Mouse (Mus musculus): ENCODE results near the gene Zfp819. TPM values are rescaled to one million over a fixed set of nuclear protein-coding genes. Genes with fewer than 3 reads are reported as not detected.
A peak's percentile ranks its signal among the peaks of the same experiment; 100 is the strongest.

Gene Zfp819
- 0.33 and 0.43 TPM in 2 replicates for polyA plus RNA-seq (2015; fragmentation: Nextera tagmentation; extraction: Ambion mirVana)

GRCm38 (mm10) chr7:43606896-43607742 lies at the start of gene Zfp819:
Gene Zfp819 (plus strand): TSS chr7:43607169.
- 11% methylated on average over 41 of the region's 41 CpGs for WGBS
- Histone ChIP-seq H3K4me3 (peak within 1 kb of the TSS; percentile 46), H3K27me3 (replicated peaks) (0 out of 2 replicates have a peak, but pooled peaks cover 3% of the 10 kb centered on the region), H3K27ac (no peak within 1 kb of the TSS), H3K9me3 (no peaks in the 10 kb centered on the region), H3K4me2 (peak within 1 kb of the TSS; percentile 89), H3K9ac (peak within 1 kb of the TSS; percentile 31), H3K4me1 (peaks cover 11% of the 10 kb centered on the region), H3K36me3 (replicated peaks) (no peaks in the 10 kb centered on the region)
- peak; percentile 93 for ATAC-seq (replicated peaks)

- H3K4me2 ChIP-seq, result peak within 1 kb of the TSS; percentile 63
- peak within 1 kb of the TSS; percentile 83 for H3K27ac ChIP-seq
- under 1% methylated on average over 27 of the region's 27 CpGs for WGBS
- H3K27me3 ChIP-seq (replicated peaks), result no peaks in the 10 kb centered on the region
- ATAC-seq (replicated peaks), result peak; percentile 95
- peak within 1 kb of the TSS; percentile 58 for H3K4me3 ChIP-seq
- H3K9ac ChIP-seq, result peak within 1 kb of the TSS; percentile 53
- H3K36me3 ChIP-seq (replicated peaks), result peaks cover 10% of the 10 kb centered on the region
- peaks cover 19% of the 10 kb centered on the region for H3K4me1 ChIP-seq
- no peaks in the 10 kb centered on the region for H3K9me3 ChIP-seq
These were observed 44.8 kb upstream of the Zfp819 start, which contains the start of gene Zfp658 for GRCm38 (mm10) chr7:43562006-43562633. Gene Zfp658 (plus strand): TSS chr7:43562256.

- Histone ChIP-seq H3K36me3 (replicated peaks) (peaks cover 16% of the 10 kb centered on the region), H3K27ac (peak overlapping the region; percentile 83), H3K27me3 (replicated peaks) (no peaks in the 10 kb centered on the region), H3K4me1 (peaks cover 19% of the 10 kb centered on the region), H3K9ac (peak overlapping the region; percentile 53), H3K4me3 (peak overlapping the region; percentile 58), H3K9me3 (no peaks in the 10 kb centered on the region), H3K4me2 (peak overlapping the region; percentile 63)
- peak; percentile 46 for ATAC-seq (replicated peaks)
- under 1% methylated on average over 10 of the region's 10 CpGs for WGBS
These were observed 44.3 kb upstream of the Zfp819 start for GRCm38 (mm10) chr7:43562651-43563070.

- Histone ChIP-seq H3K4me3 (peak overlapping the region; percentile 58), H3K4me1 (peaks cover 19% of the 10 kb centered on the region), H3K9ac (peak overlapping the region; percentile 53), H3K9me3 (no peaks in the 10 kb centered on the region), H3K27ac (peak overlapping the region; percentile 83), H3K27me3 (replicated peaks) (no peaks in the 10 kb centered on the region), H3K4me2 (peak overlapping the region; percentile 63), H3K36me3 (replicated peaks) (peaks cover 22% of the 10 kb centered on the region)
- WGBS, result 51% methylated on average over 6 of the region's 6 CpGs
- no peak for ATAC-seq (replicated peaks)
These were observed 43.7 kb upstream of the Zfp819 start for GRCm38 (mm10) chr7:43563300-43563699.

- Histone ChIP-seq H3K9ac (no peak overlapping the region), H3K4me2 (no peak overlapping the region), H3K27me3 (replicated peaks) (no peaks in the 10 kb centered on the region), H3K36me3 (replicated peaks) (peaks cover 67% of the 10 kb centered on the region), H3K27ac (no peak overlapping the region), H3K9me3 (no peaks in the 10 kb centered on the region), H3K4me1 (no peaks in the 10 kb centered on the region), H3K4me3 (no peak overlapping the region)
- 98% methylated on average over 2 of the region's 2 CpGs for WGBS
- ATAC-seq (replicated peaks), result no peak
These were observed 35.8 kb upstream of the Zfp819 start for GRCm38 (mm10) chr7:43571216-43571615.

GRCm38 (mm10) chr7:43579440-43580171 lies 27.4 kb upstream of the Zfp819 start, which contains the start of gene Zfp719:
Gene Zfp719 (plus strand): TSS chr7:43579610.
- WGBS, result under 1% methylated on average over 37 of the region's 37 CpGs
- Histone ChIP-seq H3K9ac (peak within 1 kb of the TSS; percentile 76), H3K27me3 (replicated peaks) (no peaks in the 10 kb centered on the region), H3K4me2 (peak within 1 kb of the TSS; percentile 69), H3K27ac (peak within 1 kb of the TSS; percentile 89), H3K36me3 (replicated peaks) (peaks cover 15% of the 10 kb centered on the region), H3K9me3 (no peaks in the 10 kb centered on the region), H3K4me1 (peaks cover 27% of the 10 kb centered on the region), H3K4me3 (peak within 1 kb of the TSS; percentile 68)
- peak; percentile 99 for ATAC-seq (replicated peaks)

GRCm38 (mm10) chr7:43580526-43580925 lies 26.4 kb upstream of the Zfp819 start:
- no peaks in the 10 kb centered on the region for H3K27me3 ChIP-seq (replicated peaks)
- H3K9ac ChIP-seq, result peak overlapping the region; percentile 76
- H3K27ac ChIP-seq, result 0 out of 2 replicates have a peak overlapping the region, but pooled peaks have one; percentile 89
- peak overlapping the region; percentile 69 for H3K4me2 ChIP-seq
- 75% methylated on average over 5 of the region's 5 CpGs for WGBS
- peaks cover 27% of the 10 kb centered on the region for H3K4me1 ChIP-seq
- H3K36me3 ChIP-seq (replicated peaks), result peaks cover 18% of the 10 kb centered on the region
- ATAC-seq (replicated peaks), result no peak
- H3K4me3 ChIP-seq, result peak overlapping the region; percentile 68
- no peaks in the 10 kb centered on the region for H3K9me3 ChIP-seq

- Histone ChIP-seq H3K4me2 (no peak overlapping the region), H3K27me3 (replicated peaks) (no peaks in the 10 kb centered on the region), H3K36me3 (replicated peaks) (peaks cover 57% of the 10 kb centered on the region), H3K27ac (no peak overlapping the region), H3K9ac (no peak overlapping the region), H3K4me3 (no peak overlapping the region), H3K9me3 (no peaks in the 10 kb centered on the region), H3K4me1 (peaks cover 22% of the 10 kb centered on the region)
- ATAC-seq (replicated peaks), result no peak
- 89% methylated on average over 5 of the region's 5 CpGs for WGBS
These were observed 22.2 kb upstream of the Zfp819 start for GRCm38 (mm10) chr7:43584790-43585189.

- no peak for ATAC-seq (replicated peaks)
- H3K27me3 ChIP-seq (replicated peaks), result no peaks in the 10 kb centered on the region
- H3K4me1 ChIP-seq, result peaks cover 9% of the 10 kb centered on the region
- H3K36me3 ChIP-seq (replicated peaks), result no peaks in the 10 kb centered on the region
- WGBS, result 15% methylated on average over 5 of the region's 5 CpGs
- no peak overlapping the region for H3K9ac ChIP-seq
- H3K27ac ChIP-seq, result no peak overlapping the region
- no peaks in the 10 kb centered on the region for H3K9me3 ChIP-seq
- no peak overlapping the region for H3K4me3 ChIP-seq
- no peak overlapping the region for H3K4me2 ChIP-seq
These were observed 5.1 kb upstream of the Zfp819 start for GRCm38 (mm10) chr7:43601884-43602283.

- peak overlapping the region; percentile 46 for H3K4me3 ChIP-seq
- H3K4me1 ChIP-seq, result peaks cover 6% of the 10 kb centered on the region; the same call in 1 of the 2 replicates
- no peak overlapping the region for H3K9ac ChIP-seq
- no peak for ATAC-seq (replicated peaks)
- H3K9me3 ChIP-seq, result no peaks in the 10 kb centered on the region
- no peaks in the 10 kb centered on the region for H3K36me3 ChIP-seq (replicated peaks)
- no peak overlapping the region for H3K27ac ChIP-seq
- WGBS, result 33% methylated on average over 5 of the region's 5 CpGs
- H3K27me3 ChIP-seq (replicated peaks), result 0 out of 2 replicates have a peak, but pooled peaks cover 3% of the 10 kb centered on the region
- H3K4me2 ChIP-seq, result peak overlapping the region; percentile 89
These were observed 846 bp downstream of the Zfp819 start for GRCm38 (mm10) chr7:43607743-43608287.

GRCm38 (mm10) chr7:43608316-43608824 lies 1.4 kb downstream of the Zfp819 start:
- no peak overlapping the region for H3K27ac ChIP-seq
- no peak for ATAC-seq (replicated peaks)
- H3K4me2 ChIP-seq, result no peak overlapping the region
- no peaks in the 10 kb centered on the region for H3K9me3 ChIP-seq
- H3K4me3 ChIP-seq, result no peak overlapping the region
- no peaks in the 10 kb centered on the region for H3K36me3 ChIP-seq (replicated peaks)
- 0 out of 2 replicates have a peak, but pooled peaks cover 3% of the 10 kb centered on the region for H3K27me3 ChIP-seq (replicated peaks)
- no peak overlapping the region for H3K9ac ChIP-seq
- WGBS, result 81% methylated on average over 7 of the region's 7 CpGs
- peaks cover 6% of the 10 kb centered on the region; the same call in 1 of the 2 replicates for H3K4me1 ChIP-seq
